32 mouse cellular contexts compared by ENCODE assay signal in genomic region chr4:107124376-107124775, GRCm38 (mm10). TPM values are rescaled to one million over a fixed set of nuclear protein-coding genes. Genes with fewer than 3 reads are reported as not detected.
DNase-seq lines count a peak whose midpoint lies in the region; ATAC-seq and TF ChIP-seq lines count a peak whose summit lies in the region.
"Had no signal": no experiment of that assay in that cellular context is flagged by ENCODE, and none has a peak within 500 bp of the region (broad histone marks: within the 10 kb centered on the region; RNA-seq: fewer than 3 reads in every experiment).

No protein-coding gene starts in this region.

- no peak for TF ChIP-seq CTCF in forebrain, postnatal 0 days (IDR thresholded peaks at IDR 0.05; ENCODE audit: low read depth)

- H3K36me3 ChIP-seq in forebrain, postnatal 0 days (ENCODE audit: insufficient read depth), result no peaks in the 10 kb centered on the region
- H3K36me3 ChIP-seq in forebrain, embryonic 11.5 days (ENCODE audit: control insufficient read depth, insufficient read depth, low read length), result no peaks in the 10 kb centered on the region
- H3K36me3 ChIP-seq: heart, embryonic 15.5 days; intestine, embryonic 15.5 days; liver, embryonic 15.5 days; lung, embryonic 15.5 days had no signal

- 64% methylated on average over 7 of the region's 7 CpGs for WGBS in forebrain, postnatal 0 days
- 74% methylated on average over 7 of the region's 7 CpGs for WGBS in forebrain, embryonic 11.5 days

- no peak for DNase-seq in forebrain, postnatal 0 days
- no peak for DNase-seq in forebrain, embryonic 11.5 days (ENCODE audit: low spot score)
- DNase-seq in left cerebral cortex, postnatal 25 days (ENCODE audit: low spot score in 2 of 2), result peak; percentile 23 to 60
- DNase-seq in left cerebral cortex, postnatal 4 days, result no peak
- DNase-seq in right cerebral cortex, postnatal 25 days, result peak; percentile 21
- DNase-seq in right cerebral cortex, postnatal 14 days, result no peak
- no peak for DNase-seq in heart, postnatal 25 days (ENCODE audit: low spot score)
- no peak for DNase-seq in Muller cell, postnatal 12 days (ENCODE audit: inconsistent ontology term)
- DNase-seq: adrenal gland, postnatal 25 days; cerebellum, adult 11 months; heart, postnatal 4 days; kidney, adult 8-10 months; kidney, postnatal 10 days; liver; lung, postnatal 36 days; spleen, adult 18-20 months; thymus, adult 18-20 months; thymus, postnatal 36 days had no signal

- no peak overlapping the region for H3K9ac ChIP-seq in forebrain, postnatal 0 days
- H3K9ac ChIP-seq in forebrain, embryonic 11.5 days (ENCODE audit: low read length), result no peak overlapping the region
- H3K9ac ChIP-seq: heart, embryonic 15.5 days; intestine, embryonic 15.5 days; liver, embryonic 15.5 days; lung, embryonic 15.5 days had no signal

- intact Hi-C loops in left cerebral cortex, postnatal 25 days (cut with DNase I), result no loop called here
- intact Hi-C loops in left cerebral cortex, postnatal 4 days (cut with DNase I), result no loop called here
- intact Hi-C loops in heart, postnatal 25 days (cut with DNase I), result no loop called here

- H3K9me3 ChIP-seq in forebrain, postnatal 0 days (ENCODE audit: low read length), result no peaks in the 10 kb centered on the region
- H3K9me3 ChIP-seq in forebrain, embryonic 11.5 days (ENCODE audit: control insufficient read depth, low read length), result no peaks in the 10 kb centered on the region
- H3K9me3 ChIP-seq: heart, embryonic 15.5 days; intestine, embryonic 15.5 days; liver, embryonic 15.5 days; lung, embryonic 15.5 days had no signal

- H3K4me3 ChIP-seq in forebrain, postnatal 0 days (ENCODE audit: low read depth, low read length), result no peak overlapping the region
- no peak overlapping the region for H3K4me3 ChIP-seq in forebrain, embryonic 11.5 days (ENCODE audit: low read depth, low read length)
- H3K4me3 ChIP-seq: heart, embryonic 15.5 days; intestine, embryonic 15.5 days; liver, embryonic 15.5 days; lung, embryonic 15.5 days had no signal

- no peaks in the 10 kb centered on the region for H3K4me1 ChIP-seq in forebrain, postnatal 0 days (ENCODE audit: insufficient read depth)
- H3K4me1 ChIP-seq in forebrain, embryonic 11.5 days (replicated peaks; ENCODE audit: control insufficient read depth, insufficient read depth, low read length), result peaks cover 11% of the 10 kb centered on the region; the same call in 1 of the 2 replicates
- H3K4me1 ChIP-seq: heart, embryonic 15.5 days had no signal

- ATAC-seq in forebrain, postnatal 0 days, result peak; percentile 23; the same call in 1 of the 2 replicates
- no peak for ATAC-seq in forebrain, embryonic 11.5 days (replicated peaks; ENCODE audit: low FRiP score)
- ATAC-seq: CD4-positive, CD25-positive, alpha-beta regulatory T cell, adult 4 months; forebrain, embryonic 14.5 days; hindbrain, embryonic 16.5 days; intestine, embryonic 15.5 days had no signal

- no peak overlapping the region for H3K27ac ChIP-seq in forebrain, postnatal 0 days (ENCODE audit: low read depth, low read length)
- H3K27ac ChIP-seq in forebrain, embryonic 11.5 days (ENCODE audit: low read depth, low read length), result no peak overlapping the region
- H3K27ac ChIP-seq: heart, embryonic 15.5 days; intestine, embryonic 15.5 days; liver, embryonic 15.5 days; lung, embryonic 15.5 days had no signal

- no peaks in the 10 kb centered on the region for H3K27me3 ChIP-seq in forebrain, postnatal 0 days (ENCODE audit: insufficient read depth, low read length)
- no peaks in the 10 kb centered on the region for H3K27me3 ChIP-seq in forebrain, embryonic 11.5 days (ENCODE audit: control insufficient read depth, insufficient read depth, low read length)
- H3K27me3 ChIP-seq: intestine, embryonic 15.5 days; lung, embryonic 15.5 days had no signal

- H3K4me2 ChIP-seq in forebrain, postnatal 0 days (ENCODE audit: low read depth), result no peak overlapping the region
- H3K4me2 ChIP-seq in forebrain, embryonic 11.5 days (ENCODE audit: low read depth, low read length, severe bottlenecking), result no peak overlapping the region
- H3K4me2 ChIP-seq: heart, embryonic 15.5 days; intestine, embryonic 15.5 days; liver, embryonic 15.5 days; lung, embryonic 15.5 days had no signal

RNA-seq across cellular contexts. Expression of gene Cdcp2, which starts 27.7 kb away (rescaled TPM):
- total RNA-seq in forebrain, postnatal 0 days (2014; rRNA removed), result not detected in 2 replicates
- 0.09 TPM in 1 of 2 replicates, not detected in the other for polyA plus RNA-seq in forebrain, postnatal 0 days (2015; fragmentation: Nextera tagmentation; extraction: Ambion mirVana)
- 0.17 TPM in 1 of 2 replicates, not detected in the other for polyA plus RNA-seq in forebrain, embryonic 11.5 days (2014; fragmentation: Nextera tagmentation; extraction: Ambion mirVana)
- total RNA-seq in left cerebral cortex, postnatal 25 days (2021), result not detected
- total RNA-seq in left cerebral cortex, postnatal 4 days (2021), result not detected
- not detected for total RNA-seq in heart, postnatal 25 days (2021)
- total RNA-seq: adrenal gland, postnatal 25 days; gastrocnemius, adult 18-20 months; heart, postnatal 4 days; layer of hippocampus, adult 18-20 months; layer of hippocampus, postnatal 25 days; left cerebral cortex, postnatal 10 days; megakaryocyte-erythroid progenitor cell, adult 5-6 weeks had no signal
- polyA plus RNA-seq: CD4-positive, CD25-positive, alpha-beta regulatory T cell, adult 4 months; cortical plate, adult 2 months; embryonic facial prominence, embryonic 11.5 days; forebrain, embryonic 14.5 days; heart, embryonic 15.5 days; intestine, embryonic 15.5 days; liver, embryonic 15.5 days; lung, embryonic 15.5 days had no signal

RNA-seq across cellular contexts. Expression of gene Tmem59, which starts 53.8 kb away (rescaled TPM):
- total RNA-seq in forebrain, postnatal 0 days (2014; rRNA removed), result 126 and 134 TPM in 2 replicates
- 361 and 363 TPM in 2 replicates for polyA plus RNA-seq in forebrain, postnatal 0 days (2015; fragmentation: Nextera tagmentation; extraction: Ambion mirVana)
- polyA plus RNA-seq in forebrain, embryonic 11.5 days (2014; fragmentation: Nextera tagmentation; extraction: Ambion mirVana), result 261 and 265 TPM in 2 replicates
- 100 to 1,000 TPM; 219 to 231 TPM for total RNA-seq in left cerebral cortex, postnatal 25 days (2021)
- total RNA-seq in left cerebral cortex, postnatal 4 days (2021), result 100 to 1,000 TPM; 115 to 118 TPM
- total RNA-seq in heart, postnatal 25 days (2021), result 100 to 1,000 TPM; 114 to 137 TPM

RNA-seq across cellular contexts. Expression of gene Tceanc2, which starts 54.5 kb away (rescaled TPM):
- 13.4 and 22.3 TPM in 2 replicates for total RNA-seq in forebrain, postnatal 0 days (2014; rRNA removed)
- 26.5 and 35.4 TPM in 2 replicates for polyA plus RNA-seq in forebrain, postnatal 0 days (2015; fragmentation: Nextera tagmentation; extraction: Ambion mirVana)
- polyA plus RNA-seq in forebrain, embryonic 11.5 days (2014; fragmentation: Nextera tagmentation; extraction: Ambion mirVana), result 21.2 and 26.2 TPM in 2 replicates
- 10 to 100 TPM; 17.3 to 19.0 TPM for total RNA-seq in left cerebral cortex, postnatal 25 days (2021)
- total RNA-seq in left cerebral cortex, postnatal 4 days (2021), result 10 to 100 TPM; 24.4 to 27.4 TPM
- 10 to 100 TPM; 10.7 to 14.2 TPM for total RNA-seq in heart, postnatal 25 days (2021)

RNA-seq across cellular contexts. Expression of gene Cyb5rl, which starts 57.6 kb away (rescaled TPM):
- total RNA-seq in forebrain, postnatal 0 days (2014; rRNA removed), result 2.8 and 4.6 TPM in 2 replicates
- polyA plus RNA-seq in forebrain, postnatal 0 days (2015; fragmentation: Nextera tagmentation; extraction: Ambion mirVana), result 4.0 and 4.5 TPM in 2 replicates
- polyA plus RNA-seq in forebrain, embryonic 11.5 days (2014; fragmentation: Nextera tagmentation; extraction: Ambion mirVana), result 5.2 and 6.9 TPM in 2 replicates
- total RNA-seq in left cerebral cortex, postnatal 25 days (2021), result 1 to 10 TPM; 6.5 to 7.4 TPM
- total RNA-seq in left cerebral cortex, postnatal 4 days (2021), result 1 to 10 TPM; 5.6 to 6.9 TPM
- 10 to 100 TPM; 14.2 to 17.8 TPM for total RNA-seq in heart, postnatal 25 days (2021)

RNA-seq across cellular contexts. Expression of gene Mrpl37, which starts 57.7 kb away (rescaled TPM):
- 43.8 and 48.5 TPM in 2 replicates for total RNA-seq in forebrain, postnatal 0 days (2014; rRNA removed)
- 73.3 and 80.4 TPM in 2 replicates for polyA plus RNA-seq in forebrain, postnatal 0 days (2015; fragmentation: Nextera tagmentation; extraction: Ambion mirVana)
- 108 and 121 TPM in 2 replicates for polyA plus RNA-seq in forebrain, embryonic 11.5 days (2014; fragmentation: Nextera tagmentation; extraction: Ambion mirVana)
- total RNA-seq in left cerebral cortex, postnatal 25 days (2021), result 10 to 100 TPM; 61.8 to 62.8 TPM
- total RNA-seq in left cerebral cortex, postnatal 4 days (2021), result 10 to 100 TPM; 65.6 to 71.2 TPM
- total RNA-seq in heart, postnatal 25 days (2021), result 100 to 1,000 TPM; 110 to 111 TPM

Comparison
In these comparisons a context has a peak if more than half of its experiments do, and no peak if none do; other contexts are left out.
1. DNase-seq: peak in left cerebral cortex, postnatal 25 days (2 of 2) and right cerebral cortex, postnatal 25 days (single experiment); none in forebrain, postnatal 0 days (single experiment), forebrain, embryonic 11.5 days (single experiment), left cerebral cortex, postnatal 4 days (single experiment), right cerebral cortex, postnatal 14 days (single experiment), heart, postnatal 25 days (single experiment) and Muller cell, postnatal 12 days (single experiment).